Mouse (Mus musculus) erythroblast, embryonic 14.5 days (primary cell): Measurements from ENCODE around the gene Zbtb18. TPM values are rescaled to one million over a fixed set of nuclear protein-coding genes. Genes with fewer than 3 reads are reported as not detected.

Source experiments
- H3K27me3 ChIP-seq: 2 replicates; pipeline ENCODE4 v1.6.1; 2012; ENCODE audit warnings: inconsistent platforms; ENCODE audit not compliant: control insufficient read depth
- H3K36me3 ChIP-seq: 2 replicates; pipeline ENCODE4 v1.6.1; 2012; ENCODE audit warnings: mild to moderate bottlenecking, inconsistent platforms; ENCODE audit not compliant: control insufficient read depth
- H3K4me1 ChIP-seq: 2 replicates; pipeline ENCODE4 v1.6.1; 2012; ENCODE audit warnings: inconsistent platforms; ENCODE audit not compliant: control insufficient read depth
- H3K4me3 ChIP-seq: replicated peaks from 2 replicates; pipeline ENCODE3; 2012; ENCODE audit warnings: moderate library complexity, mild to moderate bottlenecking, inconsistent platforms
- H3K9me3 ChIP-seq: 2 replicates; pipeline ENCODE4 v1.6.1; 2012; ENCODE audit warnings: low read length, inconsistent platforms, mixed read lengths; ENCODE audit not compliant: control insufficient read depth
- GATA1 ChIP-seq: IDR thresholded peaks from 2 replicates; pipeline ENCODE4 v1.6.1; 2012; ENCODE audit warnings: low read length, inconsistent platforms, mixed read lengths
- TAL1 ChIP-seq: IDR thresholded peaks from 3 replicates; pipeline ENCODE4 v1.6.1; 2012; ENCODE audit warnings: low read length, inconsistent platforms, mixed read lengths
- polyA plus RNA-seq: library from polyadenylated mRNA; stranded (reverse); fragments of >175 nt; gene quantifications from 2 replicates; pipeline ENCODE4 v1.2.3, GENCODE M21; 2012

Gene Zbtb18
- polyA plus RNA-seq, 1 experiment, result 1.0 TPM

GRCm38 (mm10) chr1:177453806-177454205 lies 11.7 kb downstream of the Zbtb18 start:
- no peaks in the 10 kb centered on the region for H3K27me3 ChIP-seq
- TF ChIP-seq GATA1, result no peak
- TF ChIP-seq TAL1, result no peak

GRCm38 (mm10) chr1:177454492-177454891 lies 12.3 kb downstream of the Zbtb18 start:
- no peaks in the 10 kb centered on the region for H3K27me3 ChIP-seq
- H3K4me1 ChIP-seq, result no peaks in the 10 kb centered on the region
- TF ChIP-seq TAL1 (no peak), GATA1 (no peak)
- no peaks in the 10 kb centered on the region for H3K9me3 ChIP-seq
- no peak overlapping the region for H3K4me3 ChIP-seq
- H3K36me3 ChIP-seq, result no peaks in the 10 kb centered on the region; the same call in 1 of the 2 replicates

More at GRCm38 (mm10) chr1:177453806-177454205, 11.7 kb downstream of the Zbtb18 start:
- Histone ChIP-seq H3K4me1 (no peaks in the 10 kb centered on the region), H3K36me3 (peaks cover 5% of the 10 kb centered on the region), H3K9me3 (no peaks in the 10 kb centered on the region), H3K4me3 (no peak overlapping the region)

- Histone ChIP-seq H3K4me1 (no peaks in the 10 kb centered on the region), H3K4me3 (no peak overlapping the region), H3K9me3 (no peaks in the 10 kb centered on the region), H3K27me3 (no peaks in the 10 kb centered on the region), H3K36me3 (no peaks in the 10 kb centered on the region)
- no peak for TF ChIP-seq TAL1
- TF ChIP-seq GATA1, result no peak
Observed at GRCm38 (mm10) chr1:177455466-177455865, 13.3 kb downstream of the Zbtb18 start.

- Histone ChIP-seq H3K4me1 (no peaks in the 10 kb centered on the region), H3K4me3 (no peak overlapping the region), H3K36me3 (no peaks in the 10 kb centered on the region), H3K9me3 (no peaks in the 10 kb centered on the region), H3K27me3 (no peaks in the 10 kb centered on the region)
- no peak for TF ChIP-seq TAL1
Observed at GRCm38 (mm10) chr1:177456208-177456607, 14.1 kb downstream of the Zbtb18 start.

GRCm38 (mm10) chr1:177456772-177457171 lies 14.6 kb downstream of the Zbtb18 start:
- Histone ChIP-seq H3K36me3 (no peaks in the 10 kb centered on the region), H3K27me3 (no peaks in the 10 kb centered on the region), H3K4me3 (no peak overlapping the region), H3K9me3 (no peaks in the 10 kb centered on the region), H3K4me1 (no peaks in the 10 kb centered on the region)
- TF ChIP-seq GATA1, result no peak
- no peak for TF ChIP-seq TAL1

- Histone ChIP-seq H3K4me3 (no peak overlapping the region), H3K4me1 (no peaks in the 10 kb centered on the region), H3K27me3 (no peaks in the 10 kb centered on the region), H3K9me3 (no peaks in the 10 kb centered on the region), H3K36me3 (no peaks in the 10 kb centered on the region)
- TF ChIP-seq GATA1 (no peak), TAL1 (no peak)
Observed at GRCm38 (mm10) chr1:177457981-177458380, 15.8 kb downstream of the Zbtb18 start.

- Histone ChIP-seq H3K4me1 (no peaks in the 10 kb centered on the region), H3K4me3 (no peak overlapping the region), H3K36me3 (no peaks in the 10 kb centered on the region), H3K27me3 (no peaks in the 10 kb centered on the region), H3K9me3 (no peaks in the 10 kb centered on the region)
- TF ChIP-seq GATA1 (no peak), TAL1 (no peak)
Observed at GRCm38 (mm10) chr1:177458456-177459389, 16.6 kb downstream of the Zbtb18 start.

GRCm38 (mm10) chr1:177459536-177459935 lies 17.4 kb downstream of the Zbtb18 start:
- H3K4me1 ChIP-seq, result no peaks in the 10 kb centered on the region
- H3K4me3 ChIP-seq, result no peak overlapping the region
- H3K9me3 ChIP-seq, result no peaks in the 10 kb centered on the region
- TF ChIP-seq TAL1, result no peak
- H3K36me3 ChIP-seq, result no peaks in the 10 kb centered on the region
- H3K27me3 ChIP-seq, result no peaks in the 10 kb centered on the region

GRCm38 (mm10) chr1:177467150-177467549 lies 25.0 kb downstream of the Zbtb18 start:
- Histone ChIP-seq H3K4me3 (no peak overlapping the region), H3K36me3 (no peaks in the 10 kb centered on the region), H3K4me1 (no peaks in the 10 kb centered on the region), H3K27me3 (no peaks in the 10 kb centered on the region), H3K9me3 (no peaks in the 10 kb centered on the region)
- TF ChIP-seq TAL1 (no peak), GATA1 (no peak)

- H3K27me3 ChIP-seq, result no peaks in the 10 kb centered on the region
- H3K9me3 ChIP-seq, result no peaks in the 10 kb centered on the region
- TF ChIP-seq TAL1, result no peak
- TF ChIP-seq GATA1, result no peak
- H3K4me3 ChIP-seq, result no peak overlapping the region
- H3K4me1 ChIP-seq, result no peaks in the 10 kb centered on the region
- H3K36me3 ChIP-seq, result no peaks in the 10 kb centered on the region
Observed at GRCm38 (mm10) chr1:177468436-177468835, 26.3 kb downstream of the Zbtb18 start.
